Mouse (Mus musculus): ENCODE results near the gene Gm14459. TPM values are rescaled to one million over a fixed set of nuclear protein-coding genes. Genes with fewer than 3 reads are reported as not detected.

Gm14459 gene
- not detected for total RNA-seq (2023)

GRCm38 (mm10) chrX:8524854-8525253, at the start of gene Gm14459:
TSS of gene Gm14459 (minus strand) at chrX:8524954.

GRCm38 (mm10) chrX:8548155-8548554, 23.4 kb upstream of the Gm14459 start, which contains the start of gene Ssxb6:
TSS of gene Ssxb6 (minus strand) at chrX:8548255.

Other genes with a start within 250 kb of the Gm14459 start
- gene Ssxb10, start 197.5 kb downstream of the Gm14459 start, total RNA-seq (2023): not detected
- not detected for gene Ssxb9, start 158.0 kb downstream of the Gm14459 start, total RNA-seq (2023)
- gene Ssxb1, start 111.6 kb downstream of the Gm14459 start, total RNA-seq (2023): not detected
- gene Ssxb2, start 63.2 kb downstream of the Gm14459 start, total RNA-seq (2023): not detected
- gene Ssxb6, start 23.3 kb upstream of the Gm14459 start, total RNA-seq (2023): not detected
- not detected for gene Ssxb3, start 66.9 kb upstream of the Gm14459 start, total RNA-seq (2023)
- not detected for gene Ssxb8, start 165.9 kb upstream of the Gm14459 start, total RNA-seq (2023)
- gene Ssx9, start 223.5 kb upstream of the Gm14459 start, total RNA-seq (2023): not detected